Mouse (Mus musculus) neural tube, embryonic 15.5 days (tissue): Measurements from ENCODE around the gene Aox3. TPM values are rescaled to one million over a fixed set of nuclear protein-coding genes. Genes with fewer than 3 reads are reported as not detected.

Source experiments
- ATAC-seq: fragments of 200-750 bp; cut with Nextera tagmentation; 2 replicates; pipeline ENCODE4 v1.8.0; 2017; ENCODE audit warnings: mild to moderate bottlenecking, moderate TSS enrichment, moderate library complexity; ENCODE audit not compliant: low FRiP score
- H3K27ac ChIP-seq: fragments of 300-500 bp; sonication (generic); replicated peaks from 2 replicates; pipeline ENCODE4 v1.5.1; 2015; ENCODE audit warnings: mild to moderate bottlenecking, inconsistent platforms
- H3K27me3 ChIP-seq: fragments of 300-500 bp; sonication (generic); replicated peaks from 2 replicates; pipeline ENCODE4 v1.6.1; 2015; ENCODE audit warnings: inconsistent platforms
- H3K36me3 ChIP-seq: fragments of 300-500 bp; sonication (generic); 2 replicates; pipeline ENCODE4 v1.6.1; 2015; ENCODE audit warnings: inconsistent platforms
- H3K4me1 ChIP-seq: fragments of 300-500 bp; sonication (generic); 2 replicates; pipeline ENCODE4 v1.6.1; 2015; ENCODE audit warnings: inconsistent platforms
- H3K4me2 ChIP-seq: fragments of 300-500 bp; sonication (generic); 2 replicates; pipeline ENCODE4 v1.6.1; 2015; ENCODE audit warnings: inconsistent platforms, mild to moderate bottlenecking, moderate library complexity
- H3K4me3 ChIP-seq: fragments of 300-500 bp; sonication (generic); replicated peaks from 2 replicates; pipeline ENCODE4 v1.5.1; 2015; ENCODE audit warnings: mild to moderate bottlenecking, inconsistent platforms
- H3K9ac ChIP-seq: fragments of 300-500 bp; sonication (generic); replicated peaks from 2 replicates; pipeline ENCODE4 v1.6.1; 2015; ENCODE audit warnings: mild to moderate bottlenecking, inconsistent platforms
- H3K9me3 ChIP-seq: fragments of 300-500 bp; sonication (generic); replicated peaks from 2 replicates; pipeline ENCODE4 v1.6.1; 2016; ENCODE audit warnings: inconsistent platforms
- WGBS: fragments of 180-500 bp; shearing (Covaris S2); methylation state at CpG from one replicate; pipeline ENCODE4 v1.1.7; 2015; ENCODE audit warnings: mixed read lengths; 5-methylcytosine and 5-hydroxymethylcytosine counted together
- polyA plus RNA-seq: library from polyadenylated mRNA; unstranded; fragments of >200 nt; fragmentation: Nextera tagmentation; extraction: Ambion mirVana; gene quantifications from 2 replicates; pipeline ENCODE4 v1.2.1, GENCODE M21; 2015

Aox3 gene
- polyA plus RNA-seq, 1 experiment from 2014 or later = 0.51 TPM

GRCm38 (mm10) chr1:58213838-58214237 lies 100.9 kb downstream of the Aox3 start:
- ATAC-seq = no peak
- H3K9ac ChIP-seq = no peak overlapping the region
- WGBS = 81% methylated on average over 5 of the region's 5 CpGs
- peaks cover 4% of the 10 kb centered on the region; the same call in 1 of the 2 replicates for H3K4me1 ChIP-seq
- no peak overlapping the region for H3K4me3 ChIP-seq
- no peaks in the 10 kb centered on the region for H3K9me3 ChIP-seq
- no peaks in the 10 kb centered on the region for H3K36me3 ChIP-seq
- H3K27me3 ChIP-seq = no peaks in the 10 kb centered on the region
- no peak overlapping the region for H3K27ac ChIP-seq
- no peak overlapping the region for H3K4me2 ChIP-seq

GRCm38 (mm10) chr1:58215353-58215752 lies 102.4 kb downstream of the Aox3 start:
- Histone ChIP-seq H3K4me3 (no peak overlapping the region), H3K9me3 (no peaks in the 10 kb centered on the region), H3K4me2 (no peak overlapping the region), H3K4me1 (peaks cover 4% of the 10 kb centered on the region; the same call in 1 of the 2 replicates), H3K9ac (no peak overlapping the region), H3K27ac (no peak overlapping the region), H3K27me3 (no peaks in the 10 kb centered on the region), H3K36me3 (no peaks in the 10 kb centered on the region)
- 94% methylated on average over 4 of the region's 4 CpGs for WGBS
- no peak for ATAC-seq

DNA sequence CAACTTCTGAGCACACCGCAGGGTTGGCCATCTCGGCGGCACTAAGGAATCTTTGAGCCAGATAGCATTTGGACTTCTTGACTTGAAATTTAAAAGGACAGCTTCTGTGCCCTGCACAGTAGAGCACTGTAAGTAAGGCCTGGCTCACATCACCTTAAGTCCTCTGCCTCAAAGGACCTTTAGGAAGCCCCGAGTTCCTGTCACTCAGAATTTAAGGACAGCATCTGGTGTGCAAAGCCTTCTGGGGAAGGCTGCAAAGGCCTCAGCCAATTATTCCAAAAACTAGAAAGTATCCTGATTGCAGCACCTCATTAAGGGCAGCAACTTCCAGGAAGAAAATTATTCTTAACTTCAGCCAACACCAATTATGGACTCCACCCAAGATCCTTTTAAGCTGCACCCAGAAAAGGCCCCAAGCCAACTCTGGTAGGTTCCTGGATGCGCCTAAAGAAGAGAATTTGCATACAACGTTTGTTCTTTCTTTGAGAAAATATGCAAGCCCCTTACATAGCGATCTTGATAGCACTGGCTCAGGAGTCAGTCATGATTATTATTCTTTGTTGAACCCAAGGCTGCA lies 103.1 kb downstream of the Aox3 start:
- ATAC-seq = no peak
- WGBS = 88% methylated on average over 7 of the region's 7 CpGs
- Histone ChIP-seq H3K27ac (no peak overlapping the region), H3K9ac (no peak overlapping the region), H3K9me3 (no peaks in the 10 kb centered on the region), H3K27me3 (no peaks in the 10 kb centered on the region), H3K4me3 (no peak overlapping the region), H3K4me1 (no peaks in the 10 kb centered on the region), H3K4me2 (no peak overlapping the region), H3K36me3 (no peaks in the 10 kb centered on the region)

GRCm38 (mm10) chr1:58221070-58221469 lies 108.1 kb downstream of the Aox3 start:
- no peak overlapping the region for H3K9ac ChIP-seq
- no peak for ATAC-seq
- H3K27ac ChIP-seq = no peak overlapping the region
- H3K4me1 ChIP-seq = no peaks in the 10 kb centered on the region
- no peaks in the 10 kb centered on the region for H3K9me3 ChIP-seq
- H3K36me3 ChIP-seq = no peaks in the 10 kb centered on the region
- no peak overlapping the region for H3K4me3 ChIP-seq
- H3K27me3 ChIP-seq = no peaks in the 10 kb centered on the region
- 76% methylated on average over 6 of the region's 6 CpGs for WGBS
- H3K4me2 ChIP-seq = no peak overlapping the region

DNA sequence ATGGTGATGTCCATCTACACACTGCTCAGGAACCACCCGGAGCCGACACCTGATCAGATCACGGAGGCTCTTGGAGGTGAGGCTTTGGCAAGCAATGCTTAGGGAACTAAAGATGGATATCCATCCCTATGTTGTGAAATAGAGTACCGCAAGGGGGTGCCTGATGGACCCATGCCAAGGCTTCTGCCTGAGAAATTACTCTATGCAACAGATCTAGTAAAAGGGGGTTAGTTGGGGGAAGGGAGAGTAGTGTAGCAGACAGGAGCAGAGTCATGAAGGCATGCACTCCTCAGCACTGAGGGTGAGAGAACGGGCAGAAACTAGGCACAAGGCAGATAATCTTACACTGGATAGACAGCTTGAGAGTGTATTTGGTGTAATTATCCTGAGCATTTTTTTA lies 108.9 kb downstream of the Aox3 start:
- ATAC-seq = no peak
- no peaks in the 10 kb centered on the region for H3K27me3 ChIP-seq
- no peak overlapping the region for H3K4me3 ChIP-seq
- H3K27ac ChIP-seq = no peak overlapping the region
- no peak overlapping the region for H3K4me2 ChIP-seq
- no peaks in the 10 kb centered on the region for H3K36me3 ChIP-seq
- no peak overlapping the region for H3K9ac ChIP-seq
- 86% methylated on average over 5 of the region's 5 CpGs for WGBS
- no peaks in the 10 kb centered on the region for H3K9me3 ChIP-seq
- H3K4me1 ChIP-seq = no peaks in the 10 kb centered on the region

GRCm38 (mm10) chr1:58228086-58228485 lies 115.2 kb downstream of the Aox3 start:
- Histone ChIP-seq H3K9ac (no peak overlapping the region), H3K27ac (no peak overlapping the region), H3K4me1 (no peaks in the 10 kb centered on the region), H3K36me3 (no peaks in the 10 kb centered on the region), H3K4me3 (no peak overlapping the region), H3K27me3 (no peaks in the 10 kb centered on the region), H3K9me3 (no peaks in the 10 kb centered on the region), H3K4me2 (no peak overlapping the region)
- no peak for ATAC-seq
- 72% methylated on average over 6 of the region's 6 CpGs for WGBS

DNA sequence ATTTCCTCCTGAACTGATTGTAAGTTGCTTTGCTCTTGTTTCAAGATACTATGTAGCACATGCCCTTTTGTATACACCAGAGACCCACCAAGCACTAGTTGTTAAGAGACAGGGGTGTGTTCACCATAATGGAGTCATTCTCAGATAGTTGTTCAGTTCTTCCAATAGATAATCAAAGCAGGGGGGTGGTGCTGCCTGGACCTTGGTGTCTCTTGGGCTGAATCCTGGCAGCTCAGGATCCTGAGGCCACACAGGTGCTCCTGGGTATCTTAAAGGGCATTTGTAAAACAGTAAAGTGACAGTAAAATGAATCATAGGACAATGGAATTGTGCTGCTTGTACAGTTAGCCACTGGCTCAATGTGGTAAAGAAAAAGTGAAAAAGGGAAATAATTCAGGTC lies 116.0 kb downstream of the Aox3 start:
- no peak overlapping the region for H3K27ac ChIP-seq

GRCm38 (mm10) chr1:58229774-58230173 lies 116.8 kb downstream of the Aox3 start:
- Histone ChIP-seq H3K9me3 (no peaks in the 10 kb centered on the region), H3K27ac (no peak overlapping the region), H3K4me1 (no peaks in the 10 kb centered on the region), H3K4me3 (no peak overlapping the region), H3K4me2 (no peak overlapping the region), H3K9ac (no peak overlapping the region), H3K36me3 (no peaks in the 10 kb centered on the region), H3K27me3 (no peaks in the 10 kb centered on the region)
- WGBS = 92% methylated on average over 4 of the region's 4 CpGs
- no peak for ATAC-seq

More for the DNA sequence above, 116.0 kb downstream of the Aox3 start:
- Histone ChIP-seq H3K4me3 (no peak overlapping the region), H3K9me3 (no peaks in the 10 kb centered on the region), H3K4me1 (no peaks in the 10 kb centered on the region), H3K27me3 (no peaks in the 10 kb centered on the region), H3K4me2 (no peak overlapping the region), H3K36me3 (no peaks in the 10 kb centered on the region), H3K9ac (no peak overlapping the region)
- no peak for ATAC-seq

GRCm38 (mm10) chr1:58230542-58230941 lies 117.6 kb downstream of the Aox3 start:
- Histone ChIP-seq H3K9ac (no peak overlapping the region), H3K4me2 (no peak overlapping the region), H3K27ac (no peak overlapping the region), H3K36me3 (no peaks in the 10 kb centered on the region), H3K4me1 (no peaks in the 10 kb centered on the region), H3K27me3 (no peaks in the 10 kb centered on the region), H3K4me3 (no peak overlapping the region), H3K9me3 (no peaks in the 10 kb centered on the region)
- WGBS = 54% methylated on average over 5 of the region's 5 CpGs
- no peak for ATAC-seq

DNA sequence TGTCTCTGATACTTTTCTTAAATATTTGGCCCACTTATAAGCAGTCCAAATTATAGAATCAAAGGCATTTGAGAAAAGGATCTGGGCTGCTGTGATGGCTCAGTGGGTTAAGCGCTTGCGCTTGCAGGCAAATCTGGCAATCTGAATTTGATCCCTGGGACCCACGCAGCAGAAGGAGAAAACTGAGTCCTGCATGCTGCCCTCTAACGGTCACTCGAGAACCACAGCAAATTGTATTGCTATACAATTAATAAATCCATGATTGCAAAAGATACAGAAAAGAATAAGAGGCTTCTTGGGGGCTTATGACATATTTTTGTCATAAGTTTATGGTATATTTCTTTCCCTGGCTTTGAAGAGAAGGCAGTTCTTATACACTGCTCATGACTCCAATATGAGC lies 122.5 kb downstream of the Aox3 start:
- H3K36me3 ChIP-seq = no peaks in the 10 kb centered on the region
- no peak overlapping the region for H3K4me2 ChIP-seq
- WGBS = 61% methylated on average over 5 of the region's 5 CpGs
- H3K9me3 ChIP-seq = no peaks in the 10 kb centered on the region
- no peaks in the 10 kb centered on the region for H3K27me3 ChIP-seq
- H3K27ac ChIP-seq = no peak overlapping the region
- no peak for ATAC-seq
- no peaks in the 10 kb centered on the region for H3K4me1 ChIP-seq
- H3K4me3 ChIP-seq = no peak overlapping the region
- H3K9ac ChIP-seq = no peak overlapping the region

- no peak for ATAC-seq
- no peaks in the 10 kb centered on the region for H3K36me3 ChIP-seq
- H3K9me3 ChIP-seq = no peaks in the 10 kb centered on the region
- no peaks in the 10 kb centered on the region for H3K4me1 ChIP-seq
- no peak overlapping the region for H3K4me3 ChIP-seq
- no peaks in the 10 kb centered on the region for H3K27me3 ChIP-seq
- no peak overlapping the region for H3K9ac ChIP-seq
- no peak overlapping the region for H3K4me2 ChIP-seq
- no peak overlapping the region for H3K27ac ChIP-seq
- 80% methylated on average over 4 of the region's 4 CpGs for WGBS
Observed at GRCm38 (mm10) chr1:58237527-58238299, 124.8 kb downstream of the Aox3 start.

DNA sequence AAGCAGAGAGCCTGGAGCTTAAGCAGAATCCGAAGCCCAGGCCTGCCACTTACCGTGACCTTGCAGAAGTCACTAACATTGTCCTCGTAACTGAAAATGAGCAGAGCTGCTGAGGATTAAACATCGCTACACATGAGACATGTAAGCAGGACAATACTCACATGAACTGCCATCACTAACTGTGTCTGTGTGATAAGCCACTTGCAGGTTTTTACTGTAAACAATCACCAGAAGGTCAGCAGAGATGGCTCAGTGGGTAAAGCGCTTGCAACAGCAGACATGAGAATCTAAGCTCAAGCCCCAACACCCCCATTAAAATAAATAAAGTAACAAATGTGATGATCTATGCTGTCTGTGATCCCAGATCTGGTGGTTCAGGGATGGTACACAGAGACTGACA lies 125.5 kb downstream of the Aox3 start:
- H3K4me3 ChIP-seq = no peak overlapping the region
- no peak for ATAC-seq
- H3K27ac ChIP-seq = no peak overlapping the region
- WGBS = 93% methylated on average over 5 of the region's 5 CpGs
- no peaks in the 10 kb centered on the region for H3K27me3 ChIP-seq
- H3K4me2 ChIP-seq = no peak overlapping the region
- no peaks in the 10 kb centered on the region for H3K36me3 ChIP-seq
- H3K4me1 ChIP-seq = no peaks in the 10 kb centered on the region
- no peaks in the 10 kb centered on the region for H3K9me3 ChIP-seq
- H3K9ac ChIP-seq = no peak overlapping the region
